Mouse (Mus musculus) hindbrain, postnatal 0 days (tissue): ENCODE data around the gene Pcdh10. TPM values are rescaled to one million over a fixed set of nuclear protein-coding genes. Genes with fewer than 3 reads are reported as not detected.

Experiments
- ATAC-seq: fragments of 200-750 bp; cut with Nextera tagmentation; 2 replicates; pipeline ENCODE4 v1.8.0; 2017; ENCODE audit warnings: mild to moderate bottlenecking, moderate TSS enrichment, moderate library complexity
- DNase-seq: peaks from one replicate; pipeline ENCODE4 v3.0.0-alpha.2; 2015; ENCODE audit warnings: low spot score
- H3K27ac ChIP-seq: fragments of 300-500 bp; sonication (generic); 2 replicates; pipeline ENCODE4 v1.5.1; 2014; ENCODE audit warnings: mild to moderate bottlenecking
- H3K27me3 ChIP-seq: fragments of 300-500 bp; sonication (generic); 2 replicates; pipeline ENCODE4 v1.6.1; 2014; ENCODE audit warnings: low read length, mixed read lengths; ENCODE audit not compliant: insufficient read depth
- H3K36me3 ChIP-seq: fragments of 300-500 bp; sonication (generic); 2 replicates; pipeline ENCODE4 v1.6.1; 2014; ENCODE audit warnings: low read length, mixed read lengths; ENCODE audit not compliant: insufficient read depth
- H3K4me1 ChIP-seq: fragments of 300-500 bp; sonication (generic); 2 replicates; pipeline ENCODE4 v1.6.1; 2014; ENCODE audit warnings: antibody characterized with exemption, low read length, mixed read lengths; ENCODE audit not compliant: insufficient read depth
- H3K4me2 ChIP-seq: fragments of 300-500 bp; sonication (generic); 2 replicates; pipeline ENCODE4 v1.6.1; 2014; ENCODE audit warnings: low read depth, mild to moderate bottlenecking, low read length, moderate library complexity, mixed read lengths
- H3K4me3 ChIP-seq: fragments of 300-500 bp; sonication (generic); 2 replicates; pipeline ENCODE4 v1.5.1; 2014; ENCODE audit warnings: low read length
- H3K9ac ChIP-seq: fragments of 300-500 bp; sonication (generic); replicated peaks from 2 replicates; pipeline ENCODE4 v1.6.1; 2014; ENCODE audit warnings: mild to moderate bottlenecking, low read length, moderate library complexity, mixed read lengths
- H3K9me3 ChIP-seq: fragments of 300-500 bp; sonication (generic); 2 replicates; pipeline ENCODE4 v1.6.1; 2016; ENCODE audit warnings: low read length, mixed read lengths
- CTCF ChIP-seq: IDR thresholded peaks from 2 replicates; pipeline ENCODE4 v1.5.1; 2016; ENCODE audit warnings: antibody characterized with exemption, control low read depth, low read depth
- WGBS: fragments of 180-500 bp; shearing (Covaris S2); extraction: QIAGEN DNeasy Blood & Tissue Kit; methylation state at CpG from one replicate; pipeline ENCODE4 v1.1.7; 2014; 5-methylcytosine and 5-hydroxymethylcytosine counted together
- polyA plus RNA-seq: library from polyadenylated mRNA; unstranded; fragments of >200 nt; fragmentation: Nextera tagmentation; extraction: Ambion mirVana; gene quantifications from 2 replicates; pipeline ENCODE4 v1.2.1, GENCODE M21; 2015
- total RNA-seq: library from RNA; depleted of rRNA; stranded (reverse); fragments of >200 nt; gene quantifications from 2 replicates; pipeline ENCODE4 v1.2.3, GENCODE M21; 2014

The Pcdh10 gene
- total and polyA plus RNA-seq, 2 experiments from 2014 or later = 21.4 to 136 TPM

DNA sequence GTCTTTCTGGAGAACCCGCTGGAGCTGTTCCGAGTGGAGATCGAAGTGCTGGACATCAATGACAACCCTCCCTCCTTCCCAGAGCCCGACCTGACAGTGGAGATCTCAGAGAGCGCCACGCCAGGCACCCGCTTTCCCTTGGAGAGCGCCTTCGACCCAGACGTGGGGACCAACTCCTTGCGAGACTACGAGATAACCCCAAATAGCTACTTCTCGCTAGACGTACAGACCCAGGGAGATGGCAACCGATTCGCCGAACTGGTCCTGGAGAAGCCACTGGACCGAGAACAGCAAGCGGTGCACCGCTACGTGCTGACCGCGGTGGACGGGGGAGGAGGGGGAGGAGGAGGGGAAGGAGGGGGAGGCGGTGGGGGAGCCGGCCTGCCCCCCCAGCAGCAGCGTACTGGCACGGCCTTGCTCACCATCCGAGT lies 1.4 kb downstream of the Pcdh10 start:
- Histone ChIP-seq H3K27me3 (no peaks in the 10 kb centered on the region), H3K4me1 (no peaks in the 10 kb centered on the region), H3K9ac (peak overlapping the region; percentile 69), H3K36me3 (no peaks in the 10 kb centered on the region), H3K27ac (peak overlapping the region; percentile 74), H3K9me3 (no peaks in the 10 kb centered on the region), H3K4me2 (peak overlapping the region; percentile 74), H3K4me3 (peak overlapping the region; percentile 71)
- WGBS = under 1% methylated on average over 24 of the region's 29 CpGs
- no peak for TF ChIP-seq CTCF
- DNase-seq (no peak), ATAC-seq (peak; percentile 22; the same call in 1 of the 2 replicates)

DNA sequence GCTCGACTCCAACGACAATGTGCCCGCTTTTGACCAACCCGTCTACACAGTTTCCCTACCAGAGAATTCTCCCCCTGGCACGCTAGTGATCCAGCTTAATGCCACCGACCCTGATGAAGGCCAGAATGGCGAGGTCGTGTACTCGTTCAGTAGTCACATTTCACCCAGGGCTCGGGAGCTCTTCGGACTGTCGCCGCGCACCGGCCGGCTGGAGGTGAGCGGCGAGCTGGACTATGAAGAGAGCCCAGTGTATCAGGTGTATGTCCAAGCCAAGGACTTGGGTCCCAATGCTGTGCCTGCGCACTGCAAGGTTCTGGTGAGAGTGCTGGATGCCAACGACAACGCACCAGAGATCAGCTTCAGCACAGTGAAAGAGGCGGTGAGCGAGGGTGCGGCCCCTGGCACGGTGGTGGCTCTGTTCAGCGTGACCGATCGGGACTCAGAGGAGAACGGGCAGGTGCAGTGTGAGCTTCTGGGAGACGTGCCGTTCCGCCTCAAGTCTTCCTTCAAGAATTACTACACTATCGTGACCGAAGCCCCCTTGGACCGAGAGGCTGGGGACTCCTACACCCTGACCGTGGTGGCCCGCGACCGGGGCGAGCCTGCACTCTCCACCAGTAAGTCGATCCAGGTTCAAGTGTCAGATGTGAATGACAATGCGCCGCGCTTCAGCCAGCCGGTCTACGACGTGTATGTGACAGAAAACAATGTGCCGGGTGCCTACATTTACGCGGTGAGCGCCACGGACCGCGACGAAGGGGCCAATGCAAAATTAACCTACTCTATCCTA lies 2.0 kb downstream of the Pcdh10 start:
- Histone ChIP-seq H3K4me2 (peak overlapping the region; percentile 74), H3K9me3 (no peaks in the 10 kb centered on the region), H3K4me3 (peak overlapping the region; percentile 71), H3K4me1 (no peaks in the 10 kb centered on the region), H3K36me3 (no peaks in the 10 kb centered on the region), H3K27me3 (no peaks in the 10 kb centered on the region), H3K27ac (peak overlapping the region; percentile 74), H3K9ac (peak overlapping the region; percentile 69)
- under 1% methylated on average over 55 of the region's 55 CpGs for WGBS
- ATAC-seq (peak; percentile 1; the same call in 1 of the 2 replicates), DNase-seq (peak; percentile 57)
- no peak for TF ChIP-seq CTCF

DNA sequence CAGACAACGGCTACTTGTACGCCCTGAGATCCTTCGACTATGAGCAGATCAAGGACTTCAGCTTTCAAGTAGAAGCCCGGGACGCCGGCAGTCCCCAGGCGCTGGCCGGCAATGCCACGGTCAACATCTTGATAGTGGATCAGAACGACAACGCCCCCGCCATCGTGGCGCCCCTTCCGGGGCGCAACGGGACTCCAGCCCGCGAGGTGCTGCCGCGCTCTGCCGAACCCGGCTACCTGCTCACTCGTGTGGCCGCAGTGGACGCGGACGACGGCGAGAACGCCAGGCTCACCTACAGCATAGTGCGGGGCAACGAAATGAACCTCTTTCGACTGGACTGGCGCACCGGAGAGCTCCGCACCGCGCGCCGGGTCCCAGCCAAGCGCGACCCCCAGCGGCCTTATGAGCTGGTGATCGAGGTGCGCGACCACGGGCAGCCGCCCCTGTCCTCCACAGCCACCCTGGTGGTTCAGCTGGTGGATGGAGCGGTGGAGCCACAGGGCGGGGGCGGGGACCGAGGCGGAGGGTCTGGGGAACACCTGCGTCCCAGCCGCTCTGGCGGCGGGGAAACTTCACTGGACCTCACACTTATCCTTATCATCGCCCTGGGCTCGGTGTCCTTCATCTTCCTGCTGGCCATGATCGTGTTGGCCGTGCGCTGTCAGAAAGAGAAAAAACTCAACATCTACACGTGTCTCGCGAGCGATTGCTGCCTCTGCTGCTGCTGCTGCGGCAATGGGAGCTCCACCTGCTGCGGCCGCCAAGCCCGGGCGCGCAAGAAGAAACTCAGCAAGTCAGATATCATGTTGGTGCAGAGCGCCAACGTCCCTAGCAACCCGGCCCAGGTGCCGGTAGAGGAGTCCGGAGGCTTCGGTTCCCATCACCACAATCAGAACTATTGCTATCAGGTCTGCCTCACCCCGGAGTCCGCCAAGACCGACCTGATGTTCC lies 2.9 kb downstream of the Pcdh10 start:
- WGBS = 4% methylated on average over 82 of the region's 82 CpGs
- H3K4me3 ChIP-seq = peak overlapping the region; percentile 71
- ATAC-seq = 0 out of 2 replicates have a peak, but pooled peaks have one; percentile 6
- H3K4me1 ChIP-seq = no peaks in the 10 kb centered on the region
- H3K27ac ChIP-seq = peak overlapping the region; percentile 74
- DNase-seq = peak; percentile 61
- no peaks in the 10 kb centered on the region for H3K9me3 ChIP-seq
- H3K9ac ChIP-seq = peak overlapping the region; percentile 69
- no peaks in the 10 kb centered on the region for H3K36me3 ChIP-seq
- H3K4me2 ChIP-seq = peak overlapping the region; percentile 74
- TF ChIP-seq CTCF = peak; percentile 37; the same call in 1 of the 2 replicates
- H3K27me3 ChIP-seq = no peaks in the 10 kb centered on the region

DNA sequence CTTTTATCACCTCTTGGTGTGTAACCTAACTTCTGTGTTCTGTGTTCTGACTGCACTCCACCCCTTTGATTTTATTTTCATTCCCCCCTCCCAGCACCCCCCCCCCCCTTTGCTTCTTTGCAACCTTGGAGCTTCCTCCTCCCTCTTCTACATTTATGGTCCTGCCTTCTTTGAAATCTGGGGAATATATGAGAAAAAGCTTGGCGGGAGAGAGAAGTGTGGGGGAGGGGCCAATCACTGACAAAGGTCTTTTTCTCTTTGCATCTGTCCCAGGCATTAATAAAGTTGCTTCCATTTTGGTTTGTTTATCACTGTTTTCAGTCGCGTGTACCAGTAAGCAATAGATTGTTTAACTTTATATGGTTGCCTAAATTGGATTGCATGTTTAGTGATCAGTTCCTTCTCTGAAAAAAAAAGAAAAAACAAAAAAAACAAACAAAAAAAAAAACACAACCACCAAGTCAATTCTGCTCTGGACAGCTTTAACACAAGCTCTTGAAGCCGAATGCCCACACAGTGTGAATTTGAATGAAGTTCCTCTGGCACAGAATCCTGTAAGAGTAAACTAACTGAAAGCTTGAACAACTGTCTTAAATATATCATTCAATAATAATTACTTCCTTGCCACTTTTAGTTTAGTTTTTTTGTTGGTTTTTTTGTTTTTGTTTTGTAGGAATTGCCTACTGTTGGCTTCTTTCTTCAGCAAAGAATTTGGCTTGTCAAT lies 4.0 kb downstream of the Pcdh10 start:
- no peaks in the 10 kb centered on the region for H3K4me1 ChIP-seq
- TF ChIP-seq CTCF = no peak
- peak overlapping the region; percentile 74 for H3K27ac ChIP-seq
- 20% methylated on average over 4 of the region's 4 CpGs for WGBS
- H3K9me3 ChIP-seq = no peaks in the 10 kb centered on the region
- H3K36me3 ChIP-seq = no peaks in the 10 kb centered on the region
- H3K4me2 ChIP-seq = peak overlapping the region; percentile 74
- peak overlapping the region; percentile 69 for H3K9ac ChIP-seq
- H3K27me3 ChIP-seq = no peaks in the 10 kb centered on the region
- ATAC-seq (no peak), DNase-seq (peak; percentile 52)
- peak overlapping the region; percentile 71 for H3K4me3 ChIP-seq

DNA sequence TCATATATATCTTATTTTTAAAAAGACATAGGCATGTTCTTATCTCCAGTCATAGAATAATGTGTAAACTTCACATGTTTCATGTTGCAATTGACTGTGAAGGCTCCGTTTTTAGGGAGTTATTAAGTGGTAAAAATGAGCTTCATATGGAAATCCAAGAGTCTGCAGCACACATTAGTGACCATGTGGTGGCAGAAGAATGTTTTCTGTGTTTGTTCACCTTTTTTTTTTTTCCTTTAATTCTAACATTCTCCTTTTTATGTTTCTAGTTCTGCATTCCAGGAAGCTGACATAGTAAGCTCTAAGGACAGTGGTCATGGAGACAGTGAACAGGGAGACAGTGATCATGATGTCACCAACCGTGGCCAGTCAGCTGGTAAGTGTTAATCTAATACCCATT lies 5.6 kb downstream of the Pcdh10 start:
- H3K4me3 ChIP-seq = peak overlapping the region; percentile 71
- 28% methylated on average over 2 of the region's 2 CpGs for WGBS

DNA sequence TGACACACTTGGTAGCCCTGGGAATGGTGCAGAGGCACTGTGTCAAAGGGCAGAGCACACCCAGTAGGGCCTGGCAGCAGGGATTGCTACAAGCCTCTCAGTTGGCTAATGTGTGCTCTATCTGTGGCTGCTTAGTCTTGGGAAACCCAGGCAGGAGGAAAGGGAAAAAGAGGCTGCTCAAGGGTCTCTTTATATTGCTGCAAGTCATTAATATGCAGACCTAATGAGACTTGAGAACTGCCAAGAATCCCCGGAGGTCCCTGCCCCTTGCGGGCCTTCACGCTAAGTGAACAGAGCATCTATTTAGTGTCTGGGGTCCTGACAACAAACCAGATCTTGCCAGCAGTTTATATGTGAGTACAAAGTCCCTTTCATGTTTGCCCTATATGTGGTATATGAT lies 6.8 kb downstream of the Pcdh10 start:
- H3K36me3 ChIP-seq = no peaks in the 10 kb centered on the region

More for the DNA sequence above, 5.6 kb downstream of the Pcdh10 start:
- no peaks in the 10 kb centered on the region for H3K4me1 ChIP-seq
- no peaks in the 10 kb centered on the region for H3K36me3 ChIP-seq
- peak; percentile 58 for TF ChIP-seq CTCF
- H3K4me2 ChIP-seq = peak overlapping the region; percentile 74
- no peak for ATAC-seq
- DNase-seq = peak; percentile 62
- no peaks in the 10 kb centered on the region for H3K9me3 ChIP-seq
- no peaks in the 10 kb centered on the region for H3K27me3 ChIP-seq
- H3K9ac ChIP-seq = no peak overlapping the region
- no peak overlapping the region for H3K27ac ChIP-seq

More for the DNA sequence above, 6.8 kb downstream of the Pcdh10 start:
- peak overlapping the region; percentile 56; the same call in 1 of the 2 replicates for H3K27ac ChIP-seq
- no peaks in the 10 kb centered on the region for H3K4me1 ChIP-seq
- no peak overlapping the region; the same call in 1 of the 2 replicates for H3K9ac ChIP-seq
- peak overlapping the region; percentile 50 for H3K4me2 ChIP-seq
- peak; percentile 79 for ATAC-seq
- H3K9me3 ChIP-seq = no peaks in the 10 kb centered on the region
- TF ChIP-seq CTCF = 0 out of 2 replicates have a peak, but pooled peaks have one; percentile 5
- whole genome bisulfite sequencing = 12% methylated on average over 3 of the region's 3 CpGs
- H3K4me3 ChIP-seq = peak overlapping the region; percentile 21
- H3K27me3 ChIP-seq = no peaks in the 10 kb centered on the region
- DNase-seq = peak; percentile 77
